Mouse (Mus musculus): ENCODE measurements around the gene Rpl7a. TPM values are rescaled to one million over a fixed set of nuclear protein-coding genes. Genes with fewer than 3 reads are reported as not detected.

The Rpl7a gene
- total RNA-seq, 1 experiment, result 3,070 TPM

DNA sequence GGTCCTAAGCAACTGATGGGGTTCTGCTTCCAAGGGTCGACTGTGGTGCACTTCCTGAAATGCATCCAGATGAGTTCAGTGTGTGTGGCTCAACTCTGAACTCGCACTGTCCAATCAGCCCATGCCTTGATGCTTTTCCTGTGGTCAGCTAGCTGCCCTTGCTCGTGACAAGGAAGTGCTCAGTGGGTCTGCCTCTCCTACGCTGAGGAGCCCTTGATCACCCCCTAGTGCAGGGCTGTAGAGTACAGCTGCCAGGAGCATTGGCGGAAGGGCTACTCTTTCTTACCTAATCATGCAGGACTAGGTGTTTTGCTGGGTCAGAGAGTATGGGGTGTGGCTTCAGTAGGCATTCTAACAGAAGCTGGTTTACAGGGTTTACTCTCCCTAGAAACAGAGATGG, 31.0 kb downstream of the Rpl7a start:
- no peak for DNase-seq (ENCODE audit: low read depth, low spot score)
- no peak for TF ChIP-seq ZNF384 (IDR thresholded peaks at IDR 0.05; ENCODE audit: low read depth, low read length)
- no peak for TF ChIP-seq HCFC1 (IDR thresholded peaks at IDR 0.05; ENCODE audit: borderline replicate concordance, insufficient read depth, low read length)
- no peak for TF ChIP-seq ZC3H11A (IDR thresholded peaks at IDR 0.05; ENCODE audit: borderline replicate concordance, low read depth, low read length)
- no peak for TF ChIP-seq MAFK (IDR thresholded peaks at IDR 0.05; ENCODE audit: insufficient read depth, low read depth, low read length)
- no peak for TF ChIP-seq CHD2 (IDR thresholded peaks at IDR 0.05; ENCODE audit: low read depth, low read length)
- H3K9ac ChIP-seq (ENCODE audit: insufficient read depth, low read depth, low read length, poor library complexity, severe bottlenecking), result no peak overlapping the region
- no peaks in the 10 kb centered on the region for H3K4me1 ChIP-seq (ENCODE audit: control insufficient read depth in 2 of 2, insufficient read depth in 2 of 2, low read length in 2 of 2, poor library complexity in 1 of 2)
- in situ Hi-C loops (cut with MboI; ENCODE audit: low sequenced_read_pairs in 2 of 2, unreplicated experiment in 2 of 2), result no loop called here
- no peak overlapping the region for H3K4me3 ChIP-seq (ENCODE audit: insufficient read depth in 1 of 2, low read depth in 1 of 2, low read length in 2 of 2, poor library complexity in 1 of 2, severe bottlenecking in 1 of 2)
- H3K9me3 ChIP-seq (ENCODE audit: control insufficient read depth, insufficient read depth, low read depth, low read length), result no peaks in the 10 kb centered on the region
- no peak overlapping the region for H3K27ac ChIP-seq (ENCODE audit: insufficient read depth, low read depth, low read length, poor library complexity, severe bottlenecking)
- H3K36me3 ChIP-seq (ENCODE audit: control insufficient read depth, insufficient read depth, low read length, poor library complexity, severe bottlenecking), result no peaks in the 10 kb centered on the region

DNA sequence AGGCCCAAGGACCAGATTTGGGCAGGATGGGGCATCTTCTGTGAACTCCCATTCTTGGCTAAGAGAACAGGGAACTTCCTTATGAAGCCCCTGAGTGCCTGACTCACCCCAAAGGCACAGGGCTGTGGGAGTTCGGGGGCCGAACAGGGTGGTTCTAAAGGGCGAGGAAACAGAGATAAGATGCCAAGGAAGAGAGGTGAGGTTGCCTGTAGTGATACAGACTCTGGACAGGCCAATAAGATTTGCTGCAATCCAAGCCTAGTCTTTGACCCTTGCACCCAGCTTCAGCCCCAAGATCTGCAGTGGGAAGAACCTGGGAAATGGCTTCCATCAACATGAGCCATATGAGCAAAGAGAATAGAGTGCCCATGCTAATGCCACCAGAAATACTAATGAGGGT, 32.7 kb downstream of the Rpl7a start:
- Histone ChIP-seq H3K36me3 (ENCODE audit: control insufficient read depth, insufficient read depth, low read length, poor library complexity, severe bottlenecking) (no peaks in the 10 kb centered on the region), H3K9ac (ENCODE audit: insufficient read depth, low read depth, low read length, poor library complexity, severe bottlenecking) (no peak overlapping the region), H3K4me3 (ENCODE audit: insufficient read depth in 1 of 2, low read depth in 1 of 2, low read length in 2 of 2, poor library complexity in 1 of 2, severe bottlenecking in 1 of 2) (no peak overlapping the region), H3K4me1 (ENCODE audit: control insufficient read depth in 2 of 2, insufficient read depth in 2 of 2, low read length in 2 of 2, poor library complexity in 1 of 2) (no peaks in the 10 kb centered on the region), H3K9me3 (ENCODE audit: control insufficient read depth, insufficient read depth, low read depth, low read length) (no peaks in the 10 kb centered on the region), H3K27ac (ENCODE audit: insufficient read depth, low read depth, low read length, poor library complexity, severe bottlenecking) (no peak overlapping the region)
- in situ Hi-C loops (cut with MboI; ENCODE audit: low sequenced_read_pairs in 2 of 2, unreplicated experiment in 2 of 2), result no loop called here
- TF ChIP-seq HCFC1 (IDR thresholded peaks at IDR 0.05; ENCODE audit: borderline replicate concordance, insufficient read depth, low read length), result no peak
- TF ChIP-seq ZNF384 (IDR thresholded peaks at IDR 0.05; ENCODE audit: low read depth, low read length), result no peak
- TF ChIP-seq CHD2 (IDR thresholded peaks at IDR 0.05; ENCODE audit: low read depth, low read length), result no peak
- no peak for TF ChIP-seq ZC3H11A (IDR thresholded peaks at IDR 0.05; ENCODE audit: borderline replicate concordance, low read depth, low read length)
- no peak for TF ChIP-seq MAFK (IDR thresholded peaks at IDR 0.05; ENCODE audit: insufficient read depth, low read depth, low read length)
- no peak for DNase-seq (ENCODE audit: low read depth, low spot score)

DNA sequence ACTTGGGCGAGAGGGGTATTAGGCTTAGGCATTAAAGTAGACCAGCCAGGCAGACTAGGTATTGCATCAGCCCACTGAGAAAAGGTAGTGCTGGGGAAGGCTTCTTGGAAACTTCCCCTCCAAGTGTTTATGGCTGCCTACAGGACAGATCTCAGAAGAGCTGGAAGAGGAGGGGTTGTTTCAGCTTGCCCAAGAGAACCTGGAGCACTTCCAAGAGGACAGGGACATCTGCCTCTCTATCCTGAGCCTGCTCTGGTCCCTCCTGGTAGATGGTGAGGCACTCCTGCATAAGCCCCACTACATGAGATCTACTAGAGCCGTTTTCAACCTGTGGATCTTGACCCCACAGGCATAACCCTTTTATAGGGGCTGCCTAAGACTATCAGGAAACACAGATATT, 39.8 kb downstream of the Rpl7a start:
- DNase-seq (ENCODE audit: low read depth, low spot score), result no peak
- peaks cover 3 to 9% of the 10 kb centered on the region in 2 experiments; a peak in 2 of 4 replicates for H3K4me1 ChIP-seq (ENCODE audit: control insufficient read depth in 2 of 2, insufficient read depth in 2 of 2, low read length in 2 of 2, poor library complexity in 1 of 2)
- H3K9me3 ChIP-seq (ENCODE audit: control insufficient read depth, insufficient read depth, low read depth, low read length), result no peaks in the 10 kb centered on the region
- peaks cover 24% of the 10 kb centered on the region for H3K36me3 ChIP-seq (ENCODE audit: control insufficient read depth, insufficient read depth, low read length, poor library complexity, severe bottlenecking)
- H3K4me3 ChIP-seq (ENCODE audit: insufficient read depth in 1 of 2, low read depth in 1 of 2, low read length in 2 of 2, poor library complexity in 1 of 2, severe bottlenecking in 1 of 2), result no peak overlapping the region
- in situ Hi-C loops (cut with MboI; ENCODE audit: low sequenced_read_pairs in 2 of 2, unreplicated experiment in 2 of 2), result no loop called here
- H3K27ac ChIP-seq (ENCODE audit: insufficient read depth, low read depth, low read length, poor library complexity, severe bottlenecking), result no peak overlapping the region
- TF ChIP-seq ZC3H11A (IDR thresholded peaks at IDR 0.05; ENCODE audit: borderline replicate concordance, low read depth, low read length), result no peak
- TF ChIP-seq CHD2 (IDR thresholded peaks at IDR 0.05; ENCODE audit: low read depth, low read length), result no peak
- no peak for TF ChIP-seq MAFK (IDR thresholded peaks at IDR 0.05; ENCODE audit: insufficient read depth, low read depth, low read length)
- no peak for TF ChIP-seq ZNF384 (IDR thresholded peaks at IDR 0.05; ENCODE audit: low read depth, low read length)
- TF ChIP-seq HCFC1 (IDR thresholded peaks at IDR 0.05; ENCODE audit: borderline replicate concordance, insufficient read depth, low read length), result no peak
- no peak overlapping the region for H3K9ac ChIP-seq (ENCODE audit: insufficient read depth, low read depth, low read length, poor library complexity, severe bottlenecking)

DNA sequence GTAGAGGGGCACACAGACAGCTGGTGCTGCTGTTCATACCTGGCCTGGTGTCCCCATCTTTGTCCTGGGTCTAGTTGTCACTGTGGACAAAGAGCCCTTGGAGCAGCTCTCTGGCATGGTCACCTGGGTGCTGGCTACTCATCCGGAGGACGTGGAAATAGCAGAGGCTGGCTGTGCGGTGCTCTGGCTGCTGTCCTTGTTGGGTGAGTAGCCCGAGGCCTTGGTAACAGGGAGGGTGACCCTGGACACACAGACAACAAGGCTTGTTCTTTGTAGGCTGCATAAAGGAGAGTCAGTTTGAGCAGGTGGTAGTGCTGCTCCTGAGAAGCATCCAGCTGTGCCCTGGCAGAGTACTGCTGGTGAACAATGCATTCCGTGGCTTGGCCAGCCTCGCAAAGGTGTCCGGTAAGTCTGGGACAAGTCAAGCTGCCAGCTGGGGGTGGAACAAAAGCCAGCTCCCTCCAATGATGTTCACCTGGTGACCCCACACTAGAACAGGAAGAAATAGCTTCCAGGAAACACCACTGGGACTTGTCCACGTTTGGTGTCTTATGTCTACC, 40.9 kb downstream of the Rpl7a start:
- peaks cover 28% of the 10 kb centered on the region for H3K36me3 ChIP-seq (ENCODE audit: control insufficient read depth, insufficient read depth, low read length, poor library complexity, severe bottlenecking)
- in situ Hi-C loops (cut with MboI; ENCODE audit: low sequenced_read_pairs in 2 of 2, unreplicated experiment in 2 of 2), result no loop called here

More for the DNA sequence above, 40.9 kb downstream of the Rpl7a start:
- TF ChIP-seq MAFK (IDR thresholded peaks at IDR 0.05; ENCODE audit: insufficient read depth, low read depth, low read length), result no peak
- TF ChIP-seq HCFC1 (IDR thresholded peaks at IDR 0.05; ENCODE audit: borderline replicate concordance, insufficient read depth, low read length), result no peak
- TF ChIP-seq CHD2 (IDR thresholded peaks at IDR 0.05; ENCODE audit: low read depth, low read length), result no peak
- no peak for TF ChIP-seq ZNF384 (IDR thresholded peaks at IDR 0.05; ENCODE audit: low read depth, low read length)
- no peak for TF ChIP-seq ZC3H11A (IDR thresholded peaks at IDR 0.05; ENCODE audit: borderline replicate concordance, low read depth, low read length)
- Histone ChIP-seq H3K4me1 (ENCODE audit: control insufficient read depth in 2 of 2, insufficient read depth in 2 of 2, low read length in 2 of 2, poor library complexity in 1 of 2) (peaks cover 3 to 9% of the 10 kb centered on the region in 2 experiments; a peak in 2 of 4 replicates), H3K9ac (ENCODE audit: insufficient read depth, low read depth, low read length, poor library complexity, severe bottlenecking) (no peak overlapping the region), H3K4me3 (ENCODE audit: insufficient read depth in 1 of 2, low read depth in 1 of 2, low read length in 2 of 2, poor library complexity in 1 of 2, severe bottlenecking in 1 of 2) (no peak overlapping the region), H3K9me3 (ENCODE audit: control insufficient read depth, insufficient read depth, low read depth, low read length) (no peaks in the 10 kb centered on the region), H3K27ac (ENCODE audit: insufficient read depth, low read depth, low read length, poor library complexity, severe bottlenecking) (no peak overlapping the region)
- no peak for DNase-seq (ENCODE audit: low read depth, low spot score)
